Mouse (Mus musculus) CD4-positive, CD25-positive, alpha-beta regulatory T cell, adult 4 months (primary cell): Measurements from ENCODE around the gene Mta2. TPM values are rescaled to one million over a fixed set of nuclear protein-coding genes. Genes with fewer than 3 reads are reported as not detected.

Source experiments
- ATAC-seq: one replicate; pipeline ENCODE4 v1.8.0; 2017
- polyA plus RNA-seq, 2 experiments: library from polyadenylated mRNA; unstranded; fragments of 100-300 nt; shearing (Covaris generic); gene quantifications; one replicate each; pipeline ENCODE4 v1.2.1; 2017

Gene Mta2
- polyA plus RNA-seq, 2 experiments from 2014 or later, result 81.7 to 126 TPM

DNA sequence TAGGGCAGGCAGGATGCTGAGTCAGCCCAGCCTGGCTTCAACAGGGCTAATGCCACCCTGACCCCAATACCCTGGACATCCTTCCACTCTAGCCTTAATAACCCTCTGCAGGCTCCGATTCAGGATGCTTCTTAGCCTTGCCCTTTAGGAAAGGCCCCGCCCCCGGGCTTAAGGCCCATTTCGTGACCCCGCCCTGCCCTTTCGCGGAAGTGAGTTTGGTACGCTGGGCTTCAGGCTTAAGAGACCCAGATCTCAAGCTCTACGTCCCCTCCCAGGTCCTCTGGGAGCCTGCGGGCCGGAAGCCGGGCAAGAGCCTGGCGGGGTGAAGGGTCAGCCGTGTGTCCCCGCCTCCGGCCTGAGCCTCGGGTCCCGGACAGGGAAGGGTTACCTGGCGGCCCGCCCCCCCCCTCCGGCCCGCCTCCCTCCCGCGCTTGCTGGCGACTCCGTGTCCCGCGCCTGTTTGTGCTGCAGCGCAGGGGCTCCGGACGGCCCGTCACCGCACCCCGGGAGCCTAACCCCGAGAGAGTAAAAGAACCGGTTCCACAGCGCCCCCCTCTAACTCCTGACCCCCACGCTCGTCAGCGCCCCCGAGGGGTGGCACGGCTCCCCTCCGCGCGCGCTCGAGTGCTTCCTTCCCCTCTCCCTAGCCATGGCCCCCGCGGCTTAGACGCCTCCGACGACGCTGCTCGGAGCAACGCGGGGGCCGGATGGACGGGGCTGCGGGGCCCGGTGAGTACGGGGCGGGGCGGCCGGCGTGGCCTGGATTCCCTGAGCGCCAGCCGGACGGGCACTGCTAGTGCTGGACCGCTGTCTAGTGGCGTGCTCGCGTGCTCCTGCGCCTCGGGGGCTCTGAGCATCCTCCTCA is 12.2 kb upstream of the Mta2 start, which contains the start of the genes Rom1 and Eml3:
TSS of gene Rom1 (minus strand) at position 133 of the 865 bp plus-strand sequence.
TSS of gene Eml3 (plus strand) at position 329 of the 865 bp plus-strand sequence.
- ATAC-seq, result peak; percentile 70

DNA sequence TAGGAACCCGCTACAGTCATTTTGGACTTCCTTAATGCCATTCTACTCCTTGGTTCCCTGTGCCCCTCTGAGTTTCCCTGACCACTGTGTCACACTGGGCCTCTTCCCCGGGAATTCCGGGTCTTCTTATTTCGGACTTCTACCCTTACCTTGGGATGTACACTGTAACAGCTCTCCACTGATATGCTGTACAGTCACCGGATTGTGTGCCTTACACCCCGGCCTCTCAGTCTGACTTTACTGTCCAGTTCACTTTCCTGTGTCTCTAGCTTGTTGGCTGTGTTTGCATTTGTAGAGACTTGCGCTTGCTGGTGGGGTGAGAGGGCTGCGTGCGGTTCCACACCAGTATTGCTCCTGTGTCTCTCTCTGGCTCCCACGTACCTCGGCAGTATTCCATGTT is 11.6 kb upstream of the Mta2 start:
- ATAC-seq, result no peak

DNA sequence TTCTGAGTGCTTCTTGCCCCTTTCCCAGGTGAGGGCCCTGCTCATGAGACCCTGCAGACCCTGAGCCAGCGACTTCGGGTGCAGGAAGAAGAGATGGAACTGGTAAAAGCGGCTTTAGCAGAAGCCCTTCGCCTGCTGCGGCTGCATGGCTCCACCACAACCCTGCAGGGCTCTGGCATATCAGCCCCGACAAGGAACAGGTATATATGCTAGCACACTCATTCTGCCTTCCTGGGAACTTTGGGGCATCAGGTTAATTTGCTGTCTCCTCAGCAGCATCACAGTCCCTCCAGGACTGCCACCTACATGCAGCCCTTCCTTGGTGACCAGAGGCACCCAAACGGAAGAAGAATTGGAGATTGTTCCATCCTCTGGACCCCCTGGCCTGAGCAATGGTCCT is 10.9 kb upstream of the Mta2 start:
- ATAC-seq, result no peak

DNA sequence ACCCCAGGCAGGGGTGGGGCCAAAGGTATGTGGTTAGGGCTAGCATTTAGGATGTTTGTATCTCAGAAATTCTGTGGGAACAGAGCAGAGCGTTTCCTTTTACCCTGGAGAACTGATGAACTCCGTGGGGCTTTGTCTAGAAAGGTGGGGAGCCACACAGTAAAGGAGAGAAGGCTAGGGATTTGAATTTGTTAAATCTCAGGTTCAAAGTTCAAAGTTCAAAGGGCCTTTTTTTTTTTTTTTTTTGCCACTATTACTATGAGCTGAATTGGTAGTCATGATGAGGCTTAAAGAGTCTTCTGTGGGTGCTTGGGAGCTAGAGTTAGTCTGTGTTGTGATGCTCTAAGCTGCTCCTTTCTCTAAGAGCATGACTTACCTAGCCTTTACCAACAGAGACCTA is 4.9 kb upstream of the Mta2 start:
- ATAC-seq, result no peak

DNA sequence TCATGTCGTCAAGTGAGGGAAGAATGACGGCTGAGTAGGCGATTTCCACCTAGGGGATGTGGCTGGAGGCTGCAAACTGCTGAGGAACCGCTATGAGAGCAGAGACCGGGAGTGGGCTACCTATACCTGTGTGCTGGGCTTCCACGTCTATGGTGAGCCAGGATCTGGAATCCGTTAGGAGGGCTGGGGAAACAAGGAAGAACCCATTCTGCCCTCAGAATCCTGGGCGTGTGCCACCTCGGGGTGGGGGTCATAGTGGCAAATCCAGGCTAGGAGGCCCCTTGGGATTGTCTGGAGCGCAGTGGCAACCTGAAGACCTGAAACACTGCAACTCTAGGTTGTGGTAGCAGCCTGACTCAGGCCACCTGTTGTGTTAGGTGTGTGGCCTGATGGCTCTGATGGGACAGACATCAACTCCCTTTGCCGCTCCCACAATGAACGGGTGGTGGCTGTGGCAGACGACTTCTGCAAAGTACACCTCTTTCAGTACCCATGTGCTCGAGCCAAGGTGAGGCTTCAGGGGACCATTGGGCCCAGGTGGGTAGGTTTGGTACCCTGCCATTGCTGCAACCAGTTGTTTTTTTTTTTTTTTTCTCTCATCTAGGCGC is 1.0 kb upstream of the Mta2 start:
- ATAC-seq, result no peak

DNA sequence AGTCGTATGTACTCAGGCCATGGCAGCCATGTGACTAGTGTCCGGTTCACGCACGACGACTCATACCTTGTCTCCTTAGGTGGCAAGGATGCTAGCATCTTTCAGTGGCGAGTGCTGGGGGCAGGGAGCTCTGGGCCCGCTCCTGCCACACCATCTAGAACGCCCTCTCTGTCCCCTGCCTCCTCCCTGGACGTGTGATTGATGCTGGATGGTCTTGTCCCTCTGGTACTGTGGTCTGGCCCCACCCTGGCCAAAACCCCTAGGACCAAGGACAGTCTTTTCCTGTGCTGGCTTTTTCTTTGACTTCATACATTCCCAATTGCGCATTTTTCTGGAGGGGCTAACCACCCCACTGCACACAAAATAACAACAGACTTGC is 550 bp upstream of the Mta2 start:
- ATAC-seq, result no peak

DNA sequence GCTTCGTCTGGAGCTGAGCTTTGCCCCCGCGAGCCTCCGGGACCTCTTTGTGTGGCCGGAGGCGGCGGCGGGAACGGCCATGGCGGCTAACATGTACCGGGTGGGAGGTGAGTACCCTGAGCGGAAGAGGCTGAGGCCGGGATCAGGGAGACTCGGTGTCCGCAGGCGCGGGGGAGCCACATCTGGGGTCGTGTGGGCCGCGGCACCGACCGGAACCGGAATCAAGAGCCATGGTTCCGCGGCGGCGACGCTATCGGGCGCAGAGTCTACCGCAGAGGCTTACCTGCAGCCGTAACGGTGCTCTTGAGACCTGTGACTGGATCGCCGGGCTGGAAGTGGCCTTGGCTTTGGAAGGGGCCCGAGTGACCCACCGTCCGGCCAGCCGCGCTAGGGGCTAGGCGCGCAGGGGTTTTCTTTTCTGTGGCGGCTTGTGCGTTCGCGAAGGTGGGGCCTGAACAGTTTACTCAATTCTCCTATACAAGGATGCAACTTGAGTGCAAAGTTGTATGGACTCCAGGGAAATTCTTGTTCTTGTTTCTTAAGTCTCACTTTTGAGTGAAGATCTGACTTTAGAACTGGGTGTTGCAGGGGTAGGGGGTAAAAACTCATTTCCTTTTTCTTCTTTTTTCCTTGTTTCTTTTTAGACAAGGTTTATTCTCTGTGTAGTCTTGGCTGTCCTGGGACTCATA is 745 bp downstream of the Mta2 start:
- ATAC-seq, result peak; percentile 46

DNA sequence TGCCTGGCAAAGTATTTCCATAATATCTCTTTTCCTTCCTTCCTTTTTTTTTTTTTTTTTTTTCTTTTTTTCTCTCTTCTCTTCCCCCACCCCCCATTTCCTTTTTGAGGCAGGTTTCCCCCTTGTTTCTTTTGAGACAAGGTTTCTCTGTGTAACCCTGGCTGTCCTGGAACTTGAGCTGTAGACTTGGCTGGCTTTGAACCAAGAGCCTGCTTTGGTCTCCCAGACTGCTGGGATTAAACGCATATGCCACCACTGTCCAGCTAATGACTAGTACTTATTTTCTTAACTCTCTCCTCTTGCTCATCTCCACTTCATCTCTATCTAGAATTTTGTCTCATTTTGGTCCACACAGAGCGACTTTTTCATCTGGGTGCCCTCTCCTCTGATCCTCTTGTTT is 1.4 kb downstream of the Mta2 start:
- no peak for ATAC-seq

DNA sequence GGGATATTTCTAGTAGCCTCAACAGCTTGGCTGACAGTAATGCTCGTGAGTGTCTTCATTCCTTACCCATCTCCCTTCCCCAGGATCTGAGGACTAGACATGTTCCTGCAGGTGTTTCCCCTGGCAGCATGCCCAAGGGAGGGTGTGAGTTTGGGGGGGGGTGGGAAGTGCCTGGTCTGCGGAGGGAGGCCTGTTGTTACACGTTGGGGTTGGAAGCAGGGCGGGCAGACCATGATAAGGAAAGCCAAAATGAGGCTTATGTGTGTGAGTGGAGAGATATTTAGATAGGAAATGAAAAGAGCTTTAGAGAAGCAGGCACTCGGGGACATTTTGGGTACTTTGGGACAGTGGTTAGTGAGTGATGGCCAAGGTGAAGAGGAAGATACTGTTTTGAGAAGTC is 2.4 kb downstream of the Mta2 start:
- no peak for ATAC-seq

DNA sequence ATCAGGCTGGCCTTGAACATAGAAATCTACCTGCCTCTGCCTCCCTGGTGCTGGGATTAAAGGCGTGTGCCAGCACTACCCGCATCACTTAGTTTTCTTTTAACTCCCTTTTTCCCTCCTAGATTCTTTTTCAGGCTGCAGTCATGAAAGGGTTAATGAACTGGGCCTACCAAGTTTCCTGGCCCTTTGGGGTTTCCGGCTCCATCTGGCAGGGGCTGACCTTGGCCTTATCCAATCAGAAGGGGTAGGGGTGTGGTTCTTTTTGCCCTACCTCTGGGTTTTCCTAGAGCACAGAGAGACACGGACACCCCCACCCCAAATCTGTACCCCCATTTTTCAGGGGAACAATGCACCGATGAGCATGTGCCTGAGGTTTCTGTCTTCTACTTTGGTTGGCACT is 3.1 kb downstream of the Mta2 start:
- no peak for ATAC-seq

DNA sequence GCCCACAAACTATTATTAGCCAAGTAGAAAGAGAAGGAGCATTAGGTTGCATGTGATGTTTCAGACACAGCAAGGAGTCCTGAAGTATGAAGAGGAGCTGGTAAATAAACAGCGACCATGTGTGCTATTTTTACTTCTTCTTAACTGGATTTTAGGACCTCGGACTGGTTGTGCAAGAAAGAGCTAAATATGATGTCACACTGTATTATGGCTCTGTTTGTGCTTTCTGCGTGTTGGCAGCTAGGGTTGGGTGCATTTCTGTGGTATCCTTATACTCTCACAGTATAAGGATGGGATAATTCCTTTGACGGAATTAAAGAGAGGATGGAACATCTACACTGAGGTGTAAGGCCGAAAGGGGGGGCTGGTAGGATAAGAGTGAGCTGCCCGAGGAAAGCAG is 3.6 kb downstream of the Mta2 start:
- ATAC-seq, result no peak

DNA sequence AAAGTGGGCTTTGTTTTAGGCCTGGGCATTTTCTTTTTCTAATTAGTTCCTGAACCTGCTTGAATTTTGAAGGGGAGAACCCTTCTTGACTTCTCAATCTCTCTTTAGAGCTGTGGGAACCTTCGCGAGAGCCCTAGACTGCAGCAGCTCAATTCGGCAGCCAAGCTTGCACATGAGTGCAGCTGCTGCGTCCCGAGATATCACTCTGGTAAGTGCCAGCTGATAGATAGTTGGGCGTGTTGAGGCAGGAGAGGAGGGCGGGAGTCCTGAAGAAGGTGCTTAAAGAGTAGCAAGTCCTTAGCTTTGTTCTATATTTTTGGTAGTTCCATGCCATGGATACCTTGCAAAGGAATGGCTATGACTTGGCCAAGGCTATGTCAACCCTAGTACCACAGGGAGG is 5.3 kb downstream of the Mta2 start:
- ATAC-seq, result no peak

DNA sequence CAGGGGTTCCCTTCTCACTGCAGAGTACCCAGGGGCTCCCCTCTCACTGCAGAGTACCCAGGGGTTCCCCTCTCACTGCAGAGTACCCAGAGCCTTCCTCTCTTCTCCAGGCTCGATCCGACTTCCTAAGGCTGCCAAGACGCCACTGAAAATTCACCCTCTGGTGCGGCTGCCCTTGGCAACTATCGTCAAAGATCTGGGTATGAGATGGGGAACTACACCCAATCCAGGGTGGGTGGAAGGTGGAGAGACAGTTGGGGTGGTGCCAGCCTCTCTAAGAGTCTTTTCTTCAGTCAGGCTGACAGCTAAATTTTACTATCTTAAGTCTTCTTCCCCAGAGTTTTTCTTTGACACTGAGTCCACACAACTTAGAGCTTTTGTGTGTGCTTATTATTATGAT is 8.5 kb downstream of the Mta2 start:
- ATAC-seq, result no peak

DNA sequence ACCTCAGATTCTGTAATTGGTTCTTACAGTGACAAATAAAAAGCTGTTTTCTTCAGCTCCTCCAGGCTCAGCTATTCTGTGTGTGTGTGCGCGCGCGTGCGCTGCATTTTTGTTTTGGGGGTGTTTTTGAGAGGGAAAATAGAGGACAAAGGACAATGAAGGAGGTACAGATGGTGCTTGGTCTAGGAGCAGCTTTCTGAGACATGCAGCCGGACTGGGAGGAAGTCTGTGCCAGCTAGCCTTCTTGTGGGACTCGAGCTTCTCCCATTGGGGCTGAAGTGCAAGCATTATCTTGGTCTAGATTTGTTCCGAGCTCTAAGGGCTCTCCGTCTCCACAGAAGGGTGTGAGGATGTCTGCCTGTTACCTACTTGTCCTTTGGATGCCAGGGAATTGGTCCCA is 10.6 kb downstream of the Mta2 start:
- no peak for ATAC-seq

DNA sequence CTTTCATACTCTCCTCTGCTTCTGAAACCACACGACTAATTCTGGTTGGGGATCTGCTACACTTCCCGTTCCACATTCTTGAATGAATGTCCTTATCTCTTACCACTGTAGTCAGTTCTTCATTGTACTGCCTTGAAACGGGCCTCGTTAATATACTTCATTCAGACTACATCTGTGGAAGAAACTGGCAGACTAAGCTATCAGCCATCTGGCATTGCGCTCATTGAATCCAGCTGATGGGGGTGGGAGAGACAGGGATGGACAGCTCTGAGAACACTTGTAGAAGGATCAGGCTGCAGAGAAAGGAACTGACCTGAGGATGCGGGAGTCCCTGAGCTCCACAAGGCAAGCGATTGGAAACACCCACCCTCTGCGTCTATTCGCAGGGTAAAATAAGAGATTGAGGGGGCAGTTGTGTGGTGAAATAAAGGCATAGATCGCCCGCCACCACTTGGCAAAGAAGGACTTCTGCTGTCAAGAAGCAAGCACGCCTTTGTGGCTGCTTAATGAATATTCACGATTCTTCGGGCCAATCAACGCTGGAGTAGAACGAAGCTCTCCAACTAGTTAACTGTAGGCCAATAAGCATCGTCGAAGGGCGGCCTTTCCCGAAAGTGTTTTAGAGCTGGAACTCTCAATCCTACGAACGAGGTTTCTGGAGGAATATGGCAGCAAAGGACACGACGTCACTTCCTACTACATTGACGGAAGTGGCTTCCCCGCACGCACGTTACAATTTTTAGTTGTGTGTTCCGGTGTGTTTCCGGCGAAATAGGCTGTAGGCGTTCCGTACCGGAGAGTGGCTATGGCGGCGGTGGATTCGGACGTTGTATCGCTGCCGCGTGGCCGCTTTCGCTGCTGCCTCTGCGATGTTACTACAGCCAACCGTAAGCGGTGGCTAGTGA is 11.7 kb downstream of the Mta2 start, which contains the start of gene Tut1:
TSS of gene Tut1 (plus strand) at position 713 of the 905 bp plus-strand sequence.
- peak; percentile 96 for ATAC-seq

DNA sequence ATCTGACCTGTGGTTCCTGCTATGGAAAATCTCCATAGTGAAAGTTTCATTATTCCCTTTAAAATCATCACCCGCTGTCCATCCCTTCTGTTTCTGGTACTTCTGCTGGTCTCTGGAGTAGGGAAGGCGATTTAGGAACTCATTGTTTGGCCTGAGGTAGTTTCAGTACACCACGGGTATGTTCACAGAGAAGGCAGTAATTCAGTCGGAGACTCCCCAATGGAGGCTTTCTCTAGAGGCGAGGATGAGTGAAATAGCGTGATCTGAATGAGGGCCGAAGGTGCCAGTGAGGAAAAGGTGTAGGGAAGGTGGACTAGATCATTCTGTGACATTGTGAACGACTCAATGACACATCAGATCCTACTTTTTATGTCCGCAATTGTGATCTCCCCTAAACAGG is 12.5 kb downstream of the Mta2 start:
- ATAC-seq, result no peak

DNA sequence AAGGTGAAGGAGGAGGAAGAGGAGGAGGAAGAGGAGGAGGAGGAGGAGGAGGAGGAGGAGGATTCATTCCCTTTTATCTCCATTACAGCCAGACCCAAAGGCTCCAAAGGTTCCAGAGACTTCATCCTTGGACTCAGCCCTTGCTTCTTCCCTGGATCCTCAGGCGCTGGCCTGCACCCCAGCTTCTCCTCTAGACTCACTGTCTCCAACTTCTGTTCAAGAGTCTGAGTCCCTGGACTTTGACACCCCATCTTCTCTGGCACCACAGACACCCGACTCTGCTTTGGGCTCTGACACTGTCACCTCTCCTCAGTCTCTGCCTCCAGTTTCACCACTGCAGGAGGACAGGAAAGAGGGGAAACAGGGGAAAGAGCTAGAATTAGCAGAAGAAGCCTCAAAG is 20.6 kb downstream of the Mta2 start:
- no peak for ATAC-seq

DNA sequence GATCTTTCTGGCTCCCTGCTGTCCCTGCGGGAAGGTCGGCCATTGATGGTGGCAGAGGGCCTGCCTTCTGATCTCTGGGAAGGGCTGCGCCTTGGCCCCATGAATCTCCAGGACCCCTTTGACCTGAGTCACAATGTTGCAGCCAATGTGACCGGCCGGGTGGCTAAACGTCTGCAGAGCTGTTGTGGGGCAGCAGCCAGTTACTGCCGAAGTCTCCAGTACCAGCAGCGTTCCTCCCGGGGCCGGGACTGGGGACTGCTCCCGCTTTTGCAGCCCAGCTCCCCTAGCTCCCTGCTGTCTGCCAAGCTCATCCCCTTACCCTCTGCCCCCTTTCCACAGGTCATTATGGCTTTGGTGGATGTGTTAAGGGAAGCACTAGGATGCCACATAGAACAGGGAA is 23.4 kb downstream of the Mta2 start:
- ATAC-seq, result no peak

DNA sequence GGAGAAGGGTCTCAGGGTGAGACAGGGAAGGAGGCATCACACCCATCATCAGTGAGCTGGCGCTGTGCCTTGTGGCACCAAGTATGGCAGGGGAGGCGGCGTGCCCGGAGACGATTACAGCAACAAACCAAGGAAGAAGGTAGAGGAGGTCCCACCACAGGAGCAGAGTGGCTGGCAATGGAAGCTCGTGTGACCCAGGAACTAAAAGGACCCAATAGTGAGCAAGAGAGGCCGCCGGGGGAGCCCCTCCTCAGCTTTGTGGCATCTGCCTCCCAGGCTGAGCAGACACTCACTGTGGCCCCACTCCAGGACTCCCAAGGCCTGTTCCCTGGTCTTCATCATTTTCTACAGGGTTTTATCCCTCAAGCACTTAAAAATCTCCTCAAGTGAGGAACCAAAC is 24.1 kb downstream of the Mta2 start:
- ATAC-seq, result no peak

DNA sequence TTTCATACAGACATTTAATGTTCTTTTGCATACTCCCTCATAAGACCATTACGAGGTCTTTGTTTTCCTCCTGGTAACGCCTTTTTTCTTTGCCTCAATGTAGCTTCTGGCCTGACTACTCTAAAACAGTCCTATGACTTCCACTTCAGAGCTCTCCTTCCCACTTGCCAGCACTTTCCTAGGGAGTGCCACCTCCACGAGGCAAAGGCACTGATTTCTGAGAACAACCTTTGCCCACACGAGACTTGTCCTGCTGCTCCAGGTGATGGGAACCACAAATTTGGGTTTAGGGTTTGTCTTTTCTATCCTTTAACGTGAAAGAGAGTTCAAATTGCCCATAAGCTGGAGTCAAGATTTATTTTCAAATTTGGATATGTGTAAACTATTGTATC is 24.5 kb downstream of the Mta2 start:
- ATAC-seq, result no peak

DNA sequence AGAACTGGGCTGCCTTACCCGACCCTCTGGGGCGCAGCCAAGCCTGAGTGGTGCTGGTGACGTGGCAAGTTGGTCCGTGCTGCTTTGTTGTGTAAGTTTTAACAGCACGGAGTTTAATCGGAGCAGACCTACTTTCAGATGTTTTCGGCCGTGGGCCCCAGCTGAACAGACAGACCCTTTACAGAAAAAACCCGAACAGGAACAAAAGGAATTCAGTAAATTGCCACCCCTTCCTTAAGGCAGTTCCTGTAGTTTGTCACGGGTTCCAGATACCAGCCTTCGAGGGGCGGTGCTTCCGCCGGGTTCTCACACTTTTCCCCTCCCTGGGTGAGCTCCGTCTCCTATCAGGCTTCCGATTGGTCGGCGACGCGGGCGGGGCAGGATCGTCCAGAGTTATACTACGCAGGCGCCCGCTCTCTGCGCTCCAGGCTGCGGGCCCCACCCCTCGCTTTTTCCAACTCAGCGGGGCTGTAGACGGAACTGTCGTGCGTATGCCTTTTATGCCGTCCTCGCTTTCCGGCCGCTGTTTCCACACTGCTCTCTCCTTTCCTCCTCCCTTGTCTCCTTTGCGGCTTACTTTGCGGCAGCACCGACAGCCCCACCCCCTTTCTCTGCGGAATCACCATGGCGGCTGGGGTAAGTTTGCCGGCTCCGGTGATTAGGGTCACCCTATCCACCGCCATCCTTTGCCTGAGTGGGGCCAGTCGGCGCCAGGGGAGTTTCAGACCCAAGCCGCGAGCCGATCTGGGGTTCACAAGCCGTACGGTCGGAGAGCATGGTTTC is 25.1 kb downstream of the Mta2 start, which contains the start of gene Eef1g:
TSS of gene Eef1g (plus strand) at position 452 of the 783 bp plus-strand sequence.
- ATAC-seq, result peak; percentile 96

DNA sequence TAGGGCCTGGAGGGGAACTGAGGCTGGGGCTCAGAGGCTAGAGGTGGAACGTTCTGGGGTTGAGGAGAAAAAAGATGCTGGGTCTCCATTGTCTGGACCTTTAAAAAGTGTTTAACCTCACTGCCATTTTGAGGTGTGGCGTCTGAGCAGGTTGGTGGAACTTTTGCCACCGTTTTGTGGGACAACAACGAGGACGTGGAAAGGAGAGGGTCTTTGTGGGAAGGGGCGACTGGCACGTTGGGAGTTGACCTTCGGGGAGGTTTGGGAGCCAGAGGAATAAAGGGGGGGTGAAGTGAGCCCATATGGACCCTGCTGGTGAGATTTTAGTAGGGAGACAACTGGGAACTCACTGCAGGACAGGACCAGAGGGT is 25.7 kb downstream of the Mta2 start:
- ATAC-seq, result no peak
